Mouse (Mus musculus): Measurements from ENCODE around the gene Mpig6b. TPM values are rescaled to one million over a fixed set of nuclear protein-coding genes. Genes with fewer than 3 reads are reported as not detected.

The Mpig6b gene
- polyA plus RNA-seq, 1 experiment, result 0.25 TPM

DNA sequence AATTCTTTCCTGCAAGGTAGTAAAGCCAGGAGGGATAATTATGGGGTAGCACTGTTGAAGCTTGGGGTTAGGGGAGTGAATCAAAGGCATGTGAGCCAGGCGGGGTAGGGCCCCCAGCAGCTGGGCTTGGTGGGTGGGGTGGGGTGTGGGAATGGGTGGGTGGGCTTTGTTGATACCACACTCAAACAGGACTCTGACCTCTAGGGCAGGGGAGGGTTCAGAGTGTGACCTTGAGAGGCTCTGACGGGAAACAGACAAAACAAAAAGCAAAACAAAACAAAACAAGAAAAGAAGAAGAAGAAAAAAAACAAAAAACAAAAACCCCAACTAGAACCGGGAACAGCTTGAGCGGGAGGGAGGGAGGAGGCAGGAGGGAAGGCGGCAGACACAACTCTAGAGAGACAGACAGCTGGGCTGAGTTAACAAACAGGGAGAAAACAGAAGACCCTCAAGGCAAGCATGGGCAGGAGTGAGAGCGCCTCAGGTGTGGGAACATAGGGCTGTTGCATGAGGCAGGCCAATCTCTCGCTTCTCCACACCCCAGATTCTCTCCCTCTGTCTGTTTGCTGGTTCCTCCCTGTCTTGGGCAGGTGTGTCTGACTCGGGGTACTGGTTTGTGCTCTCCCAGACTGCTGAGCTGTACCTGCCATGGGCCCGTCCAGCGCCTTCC, 10.7 kb upstream of the Mpig6b start, which contains the start of gene Ly6g6e:
Gene Ly6g6e (plus strand): TSS at position 396 of the 670 bp plus-strand sequence.
- Histone ChIP-seq H3K27ac (ENCODE audit: insufficient read depth, low read length) (peak within 1 kb of the TSS; percentile 19; the same call in 1 of the 2 replicates), H3K27me3 (ENCODE audit: control insufficient read depth, insufficient read depth, low read length) (no peaks in the 10 kb centered on the region), H3K4me3 (replicated peaks; ENCODE audit: insufficient read depth, low read depth, low read length) (peak within 1 kb of the TSS; percentile 51), H3K4me1 (ENCODE audit: control insufficient read depth, insufficient read depth, low read length) (peaks cover 45% of the 10 kb centered on the region)
- no peak for TF ChIP-seq POLR2A (IDR thresholded peaks at IDR 0.05; ENCODE audit: borderline replicate concordance, insufficient read depth, low read length)
- TF ChIP-seq CTCF (IDR thresholded peaks at IDR 0.05; ENCODE audit: borderline replicate concordance, insufficient read depth, low read depth, low read length), result no peak
- DNase-seq, result no peak
- WGBS, result 54% methylated on average over 10 of the region's 10 CpGs

DNA sequence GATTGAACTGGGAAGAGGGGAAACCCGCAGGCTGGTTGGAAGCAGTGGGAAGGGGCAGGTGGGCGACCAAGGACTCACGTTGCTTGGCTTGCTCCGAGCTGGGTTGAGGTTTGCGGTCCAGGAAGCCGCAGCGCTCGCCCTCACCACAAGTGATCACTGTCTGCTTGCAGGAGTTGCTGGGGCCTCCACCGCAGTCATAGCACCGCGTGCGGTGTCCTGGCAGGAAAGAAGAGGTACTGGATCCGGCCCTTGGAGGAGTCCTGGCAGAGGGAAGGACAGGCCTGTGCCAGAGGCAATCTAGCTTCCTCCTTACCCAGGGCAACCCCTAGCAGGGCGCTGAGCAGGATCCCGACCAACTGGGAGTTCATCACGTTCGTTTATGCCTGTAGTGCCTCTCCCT, 8.1 kb upstream of the Mpig6b start:
- H3K4me1 ChIP-seq (ENCODE audit: control insufficient read depth, insufficient read depth, low read length), result peaks cover 52% of the 10 kb centered on the region
- TF ChIP-seq CTCF (IDR thresholded peaks at IDR 0.05; ENCODE audit: borderline replicate concordance, insufficient read depth, low read depth, low read length) (no peak), POLR2A (IDR thresholded peaks at IDR 0.05; ENCODE audit: borderline replicate concordance, insufficient read depth, low read length) (peak; percentile 39; the same call in 1 of the 2 replicates)
- H3K27ac ChIP-seq (ENCODE audit: insufficient read depth, low read length), result peak overlapping the region; percentile 73
- H3K27me3 ChIP-seq (ENCODE audit: control insufficient read depth, insufficient read depth, low read length), result no peaks in the 10 kb centered on the region
- H3K4me3 ChIP-seq (replicated peaks; ENCODE audit: insufficient read depth, low read depth, low read length), result peak overlapping the region; percentile 5
- DNase-seq, result peak; percentile 89 to 92
- 9% methylated on average over 17 of the region's 17 CpGs for WGBS

DNA sequence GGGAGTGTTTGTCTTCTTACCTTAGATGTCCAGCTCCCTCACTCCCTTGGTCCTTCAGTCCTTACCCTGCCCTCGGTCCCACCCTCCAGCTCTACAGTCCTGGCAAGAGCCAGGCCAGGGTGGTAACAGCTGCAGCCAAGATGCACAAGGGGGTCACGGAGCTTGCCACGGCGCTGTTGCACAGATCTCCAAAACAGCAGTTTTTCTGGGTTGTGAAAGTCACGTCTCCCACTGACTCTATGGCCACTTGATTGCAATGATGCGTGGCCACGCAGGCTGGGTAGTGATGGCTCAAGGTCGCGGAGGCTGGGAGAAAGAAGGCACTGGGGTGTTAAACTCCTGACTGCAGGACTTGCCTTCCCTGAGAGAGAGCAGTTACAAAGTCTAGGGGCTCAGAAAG, 5.5 kb upstream of the Mpig6b start:
- TF ChIP-seq POLR2A (IDR thresholded peaks at IDR 0.05; ENCODE audit: borderline replicate concordance, insufficient read depth, low read length), result no peak
- TF ChIP-seq CTCF (IDR thresholded peaks at IDR 0.05; ENCODE audit: borderline replicate concordance, insufficient read depth, low read depth, low read length), result no peak
- WGBS, result 41% methylated on average over 9 of the region's 9 CpGs
- Histone ChIP-seq H3K4me3 (replicated peaks; ENCODE audit: insufficient read depth, low read depth, low read length) (no peak overlapping the region), H3K27me3 (ENCODE audit: control insufficient read depth, insufficient read depth, low read length) (no peaks in the 10 kb centered on the region), H3K27ac (ENCODE audit: insufficient read depth, low read length) (peak overlapping the region; percentile 98), H3K4me1 (ENCODE audit: control insufficient read depth, insufficient read depth, low read length) (peaks cover 43% of the 10 kb centered on the region)
- peak; percentile 46 to 49 for DNase-seq

DNA sequence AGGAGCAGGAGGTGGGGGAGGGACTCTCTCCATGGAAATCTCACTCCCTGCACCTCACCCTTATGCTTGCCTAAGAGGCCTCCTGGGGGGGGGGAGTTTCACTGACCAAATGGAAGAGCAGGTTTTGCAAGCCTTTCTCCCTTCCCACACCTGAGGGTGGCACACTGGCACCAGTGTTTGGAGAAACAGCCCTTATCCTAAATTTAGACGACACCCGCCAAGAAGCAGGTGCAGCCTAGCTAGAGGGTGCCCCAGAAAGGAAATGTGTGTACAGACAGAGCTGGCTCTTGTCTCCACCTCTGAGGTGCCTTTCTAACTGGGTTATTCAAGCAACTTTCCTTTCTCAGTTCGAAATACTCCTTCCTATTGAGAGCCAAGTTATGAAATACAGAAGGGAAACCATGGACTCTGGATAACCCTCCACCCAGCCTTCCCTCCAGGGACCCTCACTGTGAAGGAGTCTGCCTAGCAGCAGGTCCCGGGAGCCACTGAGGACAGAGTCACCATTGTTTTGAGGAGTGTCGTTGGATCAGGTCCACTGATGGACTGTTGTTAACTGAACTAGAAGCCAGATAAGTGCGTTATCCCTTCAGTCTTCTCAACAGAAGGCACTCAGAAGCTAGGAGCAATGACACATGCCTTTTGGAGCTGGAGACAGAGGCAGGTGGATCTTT, 4.7 kb upstream of the Mpig6b start:
- peak overlapping the region; percentile 16 for H3K4me3 ChIP-seq (replicated peaks; ENCODE audit: insufficient read depth, low read depth, low read length)
- 5% methylated on average over 6 of the region's 6 CpGs for WGBS

DNA sequence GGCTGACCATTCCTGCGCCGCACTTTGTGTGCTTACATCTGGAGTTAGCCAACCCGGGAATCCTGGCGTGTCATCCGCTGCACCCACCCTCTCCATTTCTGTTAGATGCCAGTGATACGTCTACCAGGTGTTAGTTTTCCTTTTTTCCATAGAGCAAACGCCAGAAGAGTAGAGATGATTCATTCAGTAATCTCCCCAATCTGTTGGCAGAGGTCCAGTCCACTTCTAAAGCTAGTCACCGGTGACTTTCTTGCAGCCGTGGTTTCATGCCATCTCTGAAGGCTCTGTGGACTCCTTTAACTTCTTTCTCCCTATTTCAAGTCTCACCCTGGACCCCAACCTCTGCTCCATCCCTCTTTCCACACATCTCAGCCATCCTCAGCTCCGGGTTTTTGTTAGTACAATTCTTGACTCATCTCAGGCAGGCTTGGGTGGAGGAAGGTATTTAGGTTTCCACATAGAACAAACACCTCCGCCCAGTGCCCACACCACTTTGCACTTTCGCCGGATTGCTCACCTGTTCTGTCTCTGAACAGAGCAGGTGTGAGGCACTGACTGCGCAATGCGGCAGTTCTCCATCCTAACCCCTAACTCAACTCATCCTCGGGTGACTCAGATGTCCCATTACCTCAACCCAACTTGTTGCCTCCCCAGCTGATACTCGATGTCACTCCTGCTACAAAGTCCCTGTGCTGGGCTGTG, 2.4 kb upstream of the Mpig6b start:
- no peak overlapping the region for H3K4me3 ChIP-seq (replicated peaks; ENCODE audit: insufficient read depth, low read depth, low read length)
- DNase-seq, result peak; percentile 43 to 63
- peak overlapping the region; percentile 86; the same call in 1 of the 2 replicates for H3K27ac ChIP-seq (ENCODE audit: insufficient read depth, low read length)
- 62% methylated on average over 17 of the region's 17 CpGs for WGBS
- H3K27me3 ChIP-seq (ENCODE audit: control insufficient read depth, insufficient read depth, low read length), result no peaks in the 10 kb centered on the region
- TF ChIP-seq POLR2A (IDR thresholded peaks at IDR 0.05; ENCODE audit: borderline replicate concordance, insufficient read depth, low read length) (no peak), CTCF (IDR thresholded peaks at IDR 0.05; ENCODE audit: borderline replicate concordance, insufficient read depth, low read depth, low read length) (no peak)
- H3K4me1 ChIP-seq (ENCODE audit: control insufficient read depth, insufficient read depth, low read length), result peaks cover 50% of the 10 kb centered on the region

More for the DNA sequence above, 4.7 kb upstream of the Mpig6b start:
- no peak; the same call in 1 of the 2 replicates for TF ChIP-seq POLR2A (IDR thresholded peaks at IDR 0.05; ENCODE audit: borderline replicate concordance, insufficient read depth, low read length)
- TF ChIP-seq CTCF (IDR thresholded peaks at IDR 0.05; ENCODE audit: borderline replicate concordance, insufficient read depth, low read depth, low read length), result peak; percentile 78
- peak; percentile 87 to 97 for DNase-seq
- peak overlapping the region; percentile 97 for H3K27ac ChIP-seq (ENCODE audit: insufficient read depth, low read length)
- no peaks in the 10 kb centered on the region for H3K27me3 ChIP-seq (ENCODE audit: control insufficient read depth, insufficient read depth, low read length)
- peaks cover 43% of the 10 kb centered on the region for H3K4me1 ChIP-seq (ENCODE audit: control insufficient read depth, insufficient read depth, low read length)

DNA sequence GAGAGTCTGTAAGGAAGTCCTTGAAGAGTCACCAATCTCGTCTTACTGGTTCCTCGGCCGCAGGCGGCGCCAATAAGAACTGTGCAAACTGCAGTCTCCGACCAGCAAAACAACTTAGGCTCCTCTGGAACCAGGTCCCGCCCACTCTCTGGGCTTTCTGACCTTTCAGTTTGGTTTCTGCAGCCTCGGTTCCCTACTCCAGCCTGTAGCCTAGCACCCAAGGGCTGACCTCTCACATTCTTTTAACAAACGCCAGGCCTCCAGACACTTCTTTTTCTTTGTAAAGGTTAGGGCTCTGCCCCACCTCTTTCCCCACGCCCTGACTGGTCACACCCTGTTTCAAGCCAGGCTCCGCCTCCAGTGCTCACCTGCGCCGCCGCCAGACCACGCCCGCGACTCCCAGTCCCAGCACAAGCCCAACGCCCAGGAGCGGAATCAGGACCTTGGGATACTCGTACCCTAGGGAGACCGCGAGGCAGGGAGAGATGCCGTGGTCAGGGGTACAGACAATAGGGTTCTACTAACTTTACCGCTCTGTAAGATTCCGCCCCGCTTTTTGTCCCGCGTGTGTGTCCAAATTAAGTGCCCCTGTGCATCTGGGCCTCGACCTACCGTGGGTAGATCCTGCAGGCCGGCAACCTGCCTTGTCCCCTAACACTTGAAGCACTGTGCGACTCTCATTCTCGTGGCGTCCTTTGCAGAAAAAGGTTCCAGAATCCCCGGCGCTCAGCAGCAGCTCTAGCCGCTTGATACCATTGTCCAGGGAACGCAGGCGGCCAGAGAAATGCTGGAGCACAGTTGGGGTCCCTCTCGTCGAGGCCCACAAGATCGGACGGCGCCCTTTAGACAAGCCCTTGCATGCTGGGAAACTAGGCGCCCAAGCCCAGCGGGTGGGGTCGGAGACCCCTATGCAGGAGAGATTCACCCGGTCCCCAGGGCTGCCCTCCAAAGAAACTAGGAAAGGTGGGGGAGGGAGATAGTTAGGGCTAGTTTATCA, 735 bp downstream of the Mpig6b start, which contains the start of gene Ly6g6c:
Gene Ly6g6c (plus strand): TSS at position 438 of the 997 bp plus-strand sequence.
- DNase-seq, result peak; percentile 72 to 77
- Histone ChIP-seq H3K4me1 (ENCODE audit: control insufficient read depth, insufficient read depth, low read length) (peaks cover 45% of the 10 kb centered on the region), H3K27ac (ENCODE audit: insufficient read depth, low read length) (peak within 1 kb of the TSS; percentile 82), H3K4me3 (replicated peaks; ENCODE audit: insufficient read depth, low read depth, low read length) (peak within 1 kb of the TSS; percentile 45), H3K27me3 (ENCODE audit: control insufficient read depth, insufficient read depth, low read length) (no peaks in the 10 kb centered on the region)
- WGBS, result 9% methylated on average over 48 of the region's 48 CpGs
- peak; percentile 38; the same call in 1 of the 2 replicates for TF ChIP-seq POLR2A (IDR thresholded peaks at IDR 0.05; ENCODE audit: borderline replicate concordance, insufficient read depth, low read length)
- no peak for TF ChIP-seq CTCF (IDR thresholded peaks at IDR 0.05; ENCODE audit: borderline replicate concordance, insufficient read depth, low read depth, low read length)

Measured in cerebellum, adult 2 months (tissue).